In genomic region chr2:144074059-144074458, GRCm38 (mm10) we compare ENCODE assay signal across 47 mouse cellular contexts. TPM values are rescaled to one million over a fixed set of nuclear protein-coding genes. Genes with fewer than 3 reads are reported as not detected.
"Had no signal": no experiment of that assay in that cellular context is flagged by ENCODE, and none has a peak within 500 bp of the region (broad histone marks: within the 10 kb centered on the region; RNA-seq: fewer than 3 reads in every experiment).

No protein-coding gene starts in this region.

- H3K9me3 ChIP-seq: limb, embryonic 10.5 days; limb, embryonic 12.5 days; limb, embryonic 13.5 days; limb, embryonic 15.5 days; liver, embryonic 12.5 days; liver, embryonic 13.5 days; liver, embryonic 15.5 days; lung, embryonic 15.5 days; megakaryocyte, embryonic 14.5 days; midbrain, embryonic 10.5 days; midbrain, embryonic 12.5 days; midbrain, embryonic 13.5 days; midbrain, embryonic 15.5 days; neural tube, embryonic 12.5 days had no signal

- DNase-seq: left cerebral cortex, postnatal 4 days; liver; liver, embryonic 13.5 days; lung, adult 18-20 months; lung, adult 2 months; lung, embryonic 14.5 days; lung, postnatal 10 days; lung, postnatal 14 days; lung, postnatal 36 days; lung, postnatal 4 days; midbrain, embryonic 14.5 days had no signal

- H3K4me2 ChIP-seq: limb, embryonic 12.5 days; limb, embryonic 13.5 days; limb, embryonic 15.5 days; liver, embryonic 11.5 days; liver, embryonic 12.5 days; liver, embryonic 13.5 days; liver, embryonic 15.5 days; lung, embryonic 14.5 days; lung, embryonic 15.5 days; midbrain, embryonic 11.5 days; midbrain, embryonic 12.5 days; midbrain, embryonic 13.5 days; midbrain, embryonic 15.5 days; neural tube, embryonic 12.5 days had no signal

- H3K4me3 ChIP-seq: left cerebral cortex, adult 2 months; limb, embryonic 10.5 days; limb, embryonic 12.5 days; limb, embryonic 13.5 days; limb, embryonic 15.5 days; liver, embryonic 12.5 days; liver, embryonic 13.5 days; liver, embryonic 15.5 days; lung, embryonic 15.5 days; megakaryocyte, embryonic 14.5 days; midbrain, embryonic 10.5 days; midbrain, embryonic 12.5 days; midbrain, embryonic 13.5 days; midbrain, embryonic 15.5 days; myocyte; neural tube, embryonic 12.5 days had no signal

- ATAC-seq: lung, postnatal 0 days; midbrain, embryonic 13.5 days; midbrain, embryonic 15.5 days; midbrain, embryonic 16.5 days had no signal

- H3K27ac ChIP-seq: left cerebral cortex, adult 2 months; limb, embryonic 10.5 days; limb, embryonic 12.5 days; limb, embryonic 13.5 days; limb, embryonic 15.5 days; liver, embryonic 12.5 days; liver, embryonic 13.5 days; liver, embryonic 14.5 days; liver, embryonic 15.5 days; lung, embryonic 15.5 days; macrophage; midbrain, embryonic 10.5 days; midbrain, embryonic 12.5 days; midbrain, embryonic 13.5 days; midbrain, embryonic 15.5 days; neural tube, embryonic 12.5 days had no signal

- H3K36me3 ChIP-seq: limb, embryonic 10.5 days; limb, embryonic 12.5 days; limb, embryonic 13.5 days; limb, embryonic 15.5 days; liver, embryonic 12.5 days; liver, embryonic 13.5 days; liver, embryonic 15.5 days; lung, embryonic 15.5 days; midbrain, embryonic 10.5 days; midbrain, embryonic 12.5 days; midbrain, embryonic 13.5 days; midbrain, embryonic 15.5 days; neural tube, embryonic 12.5 days had no signal

- H3K27me3 ChIP-seq: limb, embryonic 12.5 days; limb, embryonic 13.5 days; limb, embryonic 15.5 days; liver, embryonic 12.5 days; liver, embryonic 13.5 days; liver, embryonic 15.5 days; lung, embryonic 15.5 days; midbrain, embryonic 12.5 days; midbrain, embryonic 13.5 days; midbrain, embryonic 15.5 days; neural tube, embryonic 12.5 days had no signal

- H3K9ac ChIP-seq: limb, embryonic 12.5 days; limb, embryonic 13.5 days; limb, embryonic 15.5 days; liver, embryonic 12.5 days; liver, embryonic 13.5 days; liver, embryonic 14.5 days; liver, embryonic 15.5 days; lung, embryonic 14.5 days; lung, embryonic 15.5 days; midbrain, embryonic 12.5 days; midbrain, embryonic 13.5 days; midbrain, embryonic 15.5 days; neural tube, embryonic 12.5 days had no signal

- H3K4me1 ChIP-seq: limb, embryonic 12.5 days; liver, embryonic 15.5 days; lung, embryonic 15.5 days; neural tube, embryonic 12.5 days had no signal

RNA-seq across cellular contexts. Expression of gene Banf2, which starts 41.2 kb away (rescaled TPM):
- total RNA-seq: left cerebral cortex, adult 2 months; left cerebral cortex, adult 8-10 months; left cerebral cortex, postnatal 10 days; left cerebral cortex, postnatal 14 days; left cerebral cortex, postnatal 25 days; left cerebral cortex, postnatal 36 days; left cerebral cortex, postnatal 4 days; megakaryocyte progenitor cell, adult 5-6 weeks; megakaryocyte, adult 5-6 weeks; megakaryocyte-erythroid progenitor cell, adult 5-6 weeks; midbrain, postnatal 0 days; monocyte, adult 5-6 weeks had no signal
- polyA plus RNA-seq: limb, embryonic 10.5 days; limb, embryonic 11.5 days; limb, embryonic 12.5 days; limb, embryonic 13.5 days; limb, embryonic 14.5 days; limb, embryonic 15.5 days; liver, embryonic 11.5 days; liver, embryonic 12.5 days; liver, embryonic 13.5 days; liver, embryonic 14.5 days; liver, embryonic 15.5 days; liver, embryonic 16.5 days; lung, adult 2 months; lung, embryonic 14.5 days; lung, embryonic 15.5 days; lung, embryonic 16.5 days; lung, postnatal 0 days; macrophage; midbrain, embryonic 10.5 days; midbrain, embryonic 11.5 days; midbrain, embryonic 12.5 days; midbrain, embryonic 13.5 days; midbrain, embryonic 14.5 days; midbrain, embryonic 15.5 days; midbrain, embryonic 16.5 days; midbrain, postnatal 0 days; myocyte; neural tube, embryonic 11.5 days; neural tube, embryonic 12.5 days had no signal
